Mouse (Mus musculus) lung, postnatal 36 days (tissue): ENCODE results near the gene Ncl.
A peak's percentile ranks its signal among the peaks of the same experiment; 100 is the strongest.
"Not testable (repeated sequence)": the region's sequence is repeated elsewhere in the genome, so short reads cannot be mapped to it uniquely, and the experiment has no call there.

Experiments used
- DNase-seq: peaks from one replicate; pipeline ENCODE4 v3.0.0; 2022; ENCODE audit warnings: mixed read lengths

Gene Ncl

GRCm38 (mm10) chr1:86358229-86358905, 833 bp downstream of the Ncl start:
- no peak for DNase-seq

GRCm38 (mm10) chr1:86354186-86354585, 5.0 kb downstream of the Ncl start:
- no peak for DNase-seq

- DNase-seq = no peak
Observed at GRCm38 (mm10) chr1:86350576-86350975, 8.6 kb downstream of the Ncl start.

GRCm38 (mm10) chr1:86349696-86350095, 9.5 kb downstream of the Ncl start:
- no peak for DNase-seq

DNA sequence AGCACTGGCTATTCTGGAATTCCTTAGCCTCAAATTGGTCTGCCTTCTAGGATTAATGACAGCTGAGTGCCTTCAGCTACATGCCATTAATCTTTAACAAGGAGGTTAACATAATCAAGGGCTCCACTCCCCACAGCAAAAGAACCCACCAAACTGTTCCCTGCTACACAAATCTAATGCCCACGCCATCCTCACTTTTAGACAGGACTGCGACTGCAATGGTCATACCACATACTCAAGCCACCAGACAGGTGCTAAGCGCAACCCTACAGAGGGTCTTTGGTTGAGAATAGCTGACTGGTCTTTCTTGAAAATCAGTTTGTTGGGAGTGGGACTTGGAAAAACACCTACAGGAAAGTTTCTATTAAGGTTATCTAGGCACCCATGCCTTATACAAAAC, 10.0 kb downstream of the Ncl start:
- DNase-seq = no peak

DNA sequence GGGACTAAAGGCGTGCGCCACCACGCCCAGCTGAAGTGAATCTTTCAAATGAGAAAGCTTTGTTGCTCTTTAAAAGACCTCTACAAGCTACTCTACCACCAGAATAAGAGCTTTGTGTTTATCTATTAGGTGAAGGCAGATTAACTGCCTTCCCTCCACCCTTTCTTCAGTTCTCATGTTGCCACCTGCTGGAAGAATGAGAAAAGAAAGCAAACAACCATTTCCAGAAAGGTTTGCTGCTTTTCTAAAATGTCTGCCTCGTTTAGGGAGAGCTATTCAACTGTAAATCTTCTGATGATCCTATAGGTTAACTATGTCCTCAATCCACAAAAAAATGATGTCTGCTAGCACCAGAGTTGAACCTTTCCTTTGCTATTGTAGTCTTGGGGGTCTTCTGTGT, 10.4 kb downstream of the Ncl start:
- no peak for DNase-seq

DNA sequence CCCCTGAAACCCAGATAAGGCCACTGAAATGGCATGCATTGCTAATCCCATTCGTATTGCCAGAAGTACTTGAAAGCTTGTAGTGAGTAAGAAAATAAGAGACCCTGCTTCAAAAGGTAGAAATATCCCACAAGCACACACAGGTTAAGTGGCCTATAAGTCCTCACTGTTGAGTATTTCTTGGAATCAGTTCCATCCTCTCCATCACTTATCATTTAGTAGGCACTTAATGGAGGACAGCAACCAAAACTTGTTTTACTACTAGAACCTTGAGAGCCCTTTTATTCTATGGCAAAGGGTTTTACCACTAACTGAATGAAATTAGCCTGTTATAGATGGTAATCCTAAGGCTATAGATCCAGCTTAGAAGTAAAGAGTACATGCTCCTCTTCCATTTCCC, 11.1 kb downstream of the Ncl start:
- DNase-seq = no peak

DNA sequence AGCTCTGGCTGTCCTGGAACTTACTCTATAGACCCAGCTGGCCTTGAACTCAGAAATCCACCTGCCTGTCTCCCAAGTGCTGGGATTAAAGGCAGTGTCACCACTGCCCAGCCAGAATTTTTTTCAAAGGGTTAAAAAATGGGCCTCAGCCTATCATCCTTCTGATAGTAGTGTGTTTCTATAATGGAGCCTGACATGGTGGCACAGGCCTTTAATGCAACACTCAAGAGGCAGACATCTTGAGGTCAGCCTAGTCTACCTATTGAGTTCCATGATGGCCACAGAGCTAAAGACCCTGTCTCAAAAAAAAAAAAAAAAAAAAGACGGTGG, 11.5 kb downstream of the Ncl start:
- no peak for DNase-seq

GRCm38 (mm10) chr1:86346851-86347715, 12.1 kb downstream of the Ncl start:
- no peak for DNase-seq

GRCm38 (mm10) chr1:86345956-86346355, 13.2 kb downstream of the Ncl start:
- DNase-seq = no peak

DNA sequence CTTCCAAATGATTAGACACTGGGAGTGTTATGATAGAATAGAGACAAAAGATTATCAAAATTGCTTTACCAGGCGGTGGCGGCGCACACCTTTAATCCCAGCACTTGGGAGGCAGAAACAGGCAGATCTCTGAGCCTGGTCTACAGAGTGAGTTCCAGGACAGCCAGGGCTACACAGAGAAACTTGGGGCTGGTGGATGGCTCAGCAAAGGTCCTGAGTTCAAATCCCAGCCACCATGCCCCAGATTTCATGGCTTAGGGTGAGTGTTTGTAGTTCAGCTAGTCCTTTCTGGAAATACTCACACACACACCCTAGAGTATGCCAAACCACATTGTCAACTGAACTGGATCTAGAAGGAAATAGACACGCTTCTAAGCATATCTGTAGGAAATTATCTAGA, 14.1 kb downstream of the Ncl start:
- DNase-seq = no peak

DNA sequence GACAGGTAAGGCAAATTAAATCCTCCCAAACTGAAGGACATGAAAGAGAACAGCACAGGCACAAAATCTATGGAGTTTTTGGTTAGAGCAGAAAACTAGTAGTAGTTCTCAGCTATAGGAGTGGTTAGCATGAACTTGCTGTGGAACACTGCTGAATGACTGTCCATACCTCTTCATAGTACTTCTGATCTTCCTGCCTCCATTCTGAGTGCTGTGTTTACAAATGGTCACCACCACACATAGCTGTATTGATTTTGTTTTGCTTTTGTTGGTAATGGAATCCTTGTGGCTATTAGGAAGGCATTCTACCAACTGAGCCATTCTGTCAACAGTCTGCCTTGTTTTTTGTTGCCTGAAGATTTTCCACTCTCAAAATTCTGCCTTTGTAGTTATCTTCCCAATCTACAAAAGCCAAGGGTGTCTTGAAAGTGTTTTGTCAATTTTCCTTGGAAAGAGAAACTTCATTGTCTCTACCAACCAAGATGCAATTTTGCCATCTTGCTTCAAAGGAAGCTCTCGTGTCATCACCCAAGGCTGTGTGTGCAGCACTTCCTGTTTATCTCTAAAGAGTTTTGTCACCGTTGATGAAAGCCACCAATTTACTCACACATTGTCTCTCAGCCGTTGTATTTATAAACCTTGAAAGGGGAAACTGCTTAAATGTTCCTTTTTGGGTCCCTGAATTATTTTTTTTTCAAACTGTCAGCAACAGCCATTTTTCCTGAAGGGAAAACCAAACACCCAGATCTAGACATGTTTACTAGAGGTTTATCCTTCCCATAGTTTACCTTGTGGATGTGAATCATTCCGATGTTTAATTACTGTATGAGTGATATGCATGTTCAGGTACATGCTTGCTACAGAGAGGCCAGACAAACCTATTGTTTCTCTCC, 15.0 kb downstream of the Ncl start:
- DNase-seq = peak; percentile 52

GRCm38 (mm10) chr1:86343087-86343645, 16.0 kb downstream of the Ncl start:
- no peak for DNase-seq

- no peak for DNase-seq
Observed at GRCm38 (mm10) chr1:86342371-86342770, 16.8 kb downstream of the Ncl start.

DNA sequence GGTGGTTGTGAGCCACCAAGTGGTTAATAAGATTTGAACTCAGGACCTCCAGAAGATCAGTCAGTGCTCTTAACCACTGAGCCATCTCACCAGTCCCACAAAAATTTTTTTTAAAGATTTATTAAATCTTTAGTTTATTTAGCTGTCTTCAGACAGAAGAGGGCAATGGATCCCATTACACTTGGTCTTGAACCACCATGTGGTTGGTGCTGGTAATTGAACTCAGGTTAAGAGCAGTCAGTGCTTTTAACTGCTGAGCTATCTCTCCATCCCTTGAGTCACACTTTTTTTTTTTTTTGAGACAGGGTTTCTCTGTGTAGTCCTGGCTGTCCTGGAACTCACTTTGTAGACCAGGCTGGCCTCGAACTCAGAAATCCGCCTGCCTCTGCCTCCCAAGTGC, 18.1 kb downstream of the Ncl start:
- not testable (repeated sequence) for DNase-seq

DNA sequence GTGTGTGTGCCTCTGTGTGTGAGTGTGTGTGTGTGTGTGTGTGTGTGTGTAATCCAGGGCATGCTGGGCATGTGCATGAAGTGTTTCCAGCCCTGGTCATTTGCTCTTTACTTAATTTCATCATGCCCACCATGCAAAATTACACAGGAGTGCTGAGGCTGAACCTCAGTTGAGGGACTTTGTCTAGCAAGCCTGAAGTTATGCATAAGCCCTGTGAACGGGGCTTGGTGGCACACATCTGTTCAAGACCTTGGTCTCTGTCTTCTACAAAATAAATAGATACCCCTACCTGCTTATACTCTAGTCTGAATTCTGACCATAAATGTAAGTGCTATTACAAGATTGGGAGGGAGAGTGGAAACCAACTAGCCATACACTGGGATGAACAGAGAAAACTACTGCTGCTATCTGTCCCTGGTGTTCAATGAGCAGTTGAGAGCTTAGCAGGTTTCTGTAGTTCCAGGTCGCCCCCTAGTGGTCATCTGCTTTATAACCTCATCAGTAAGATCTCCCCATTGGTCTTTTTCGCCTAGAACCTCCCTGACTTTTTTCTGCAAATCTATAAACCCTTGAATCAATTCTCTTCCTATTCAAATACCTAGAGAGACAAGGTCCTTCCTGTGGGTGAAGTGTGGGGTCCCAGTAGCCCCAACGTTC, 19.9 kb downstream of the Ncl start:
- peak; percentile 93 for DNase-seq

- DNase-seq = no peak
Observed at GRCm38 (mm10) chr1:86336330-86336729, 22.9 kb downstream of the Ncl start.

DNA sequence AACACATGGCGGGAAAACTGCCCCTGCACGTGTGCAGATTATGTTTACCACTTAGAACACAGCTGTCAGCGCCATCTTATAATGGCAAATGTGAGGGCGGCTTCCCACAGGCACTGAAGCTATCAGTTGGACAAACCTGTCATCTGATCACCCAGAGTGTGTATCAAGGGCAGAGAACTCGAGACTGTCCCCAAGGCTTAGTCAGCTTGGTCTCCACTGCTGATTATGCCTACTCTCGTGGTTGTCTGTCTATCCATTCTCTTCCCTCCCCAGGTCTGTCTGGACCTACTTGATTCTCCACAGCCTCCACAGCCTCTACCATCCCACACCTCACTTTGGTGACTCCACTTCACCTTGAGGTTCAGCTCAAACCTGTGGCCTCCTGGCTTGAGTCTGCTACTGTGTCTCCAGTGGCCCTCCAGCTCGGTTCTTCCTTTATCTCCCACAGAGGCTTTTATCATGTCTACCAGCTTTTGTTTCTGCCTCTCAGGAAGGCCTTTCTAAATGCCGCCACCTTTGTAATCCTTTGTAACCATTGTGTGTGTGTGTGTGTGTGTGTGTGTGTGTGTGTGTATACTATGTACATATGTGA, 38.3 kb downstream of the Ncl start:
- no peak for DNase-seq

- DNase-seq = peak; percentile 49
Observed at GRCm38 (mm10) chr1:86313772-86314125, 45.5 kb downstream of the Ncl start.

- DNase-seq = no peak
Observed at GRCm38 (mm10) chr1:86313096-86313771, 46.0 kb downstream of the Ncl start.

- DNase-seq = no peak
Observed at GRCm38 (mm10) chr1:86312269-86312668, 46.9 kb downstream of the Ncl start.
